Mouse (Mus musculus): ENCODE measurements around the gene Smad3.

- no peak for TF ChIP-seq POLR2A (IDR thresholded peaks at IDR 0.05; ENCODE audit: control insufficient read depth, low read depth, low read length)
- no peak for TF ChIP-seq CTCF (IDR thresholded peaks at IDR 0.05; ENCODE audit: control insufficient read depth, insufficient read depth, insufficient replicate concordance, low read depth, low read length)
These were observed 33.5 kb upstream of the Smad3 start for GRCm38 (mm10) chr9:63791275-63791674.
